Mouse (Mus musculus): ENCODE data around the gene Rpl34. TPM values are rescaled to one million over a fixed set of nuclear protein-coding genes. Genes with fewer than 3 reads are reported as not detected.

Rpl34 gene
- polyA plus RNA-seq, 1 experiment from 2014 or later: 669 TPM

DNA sequence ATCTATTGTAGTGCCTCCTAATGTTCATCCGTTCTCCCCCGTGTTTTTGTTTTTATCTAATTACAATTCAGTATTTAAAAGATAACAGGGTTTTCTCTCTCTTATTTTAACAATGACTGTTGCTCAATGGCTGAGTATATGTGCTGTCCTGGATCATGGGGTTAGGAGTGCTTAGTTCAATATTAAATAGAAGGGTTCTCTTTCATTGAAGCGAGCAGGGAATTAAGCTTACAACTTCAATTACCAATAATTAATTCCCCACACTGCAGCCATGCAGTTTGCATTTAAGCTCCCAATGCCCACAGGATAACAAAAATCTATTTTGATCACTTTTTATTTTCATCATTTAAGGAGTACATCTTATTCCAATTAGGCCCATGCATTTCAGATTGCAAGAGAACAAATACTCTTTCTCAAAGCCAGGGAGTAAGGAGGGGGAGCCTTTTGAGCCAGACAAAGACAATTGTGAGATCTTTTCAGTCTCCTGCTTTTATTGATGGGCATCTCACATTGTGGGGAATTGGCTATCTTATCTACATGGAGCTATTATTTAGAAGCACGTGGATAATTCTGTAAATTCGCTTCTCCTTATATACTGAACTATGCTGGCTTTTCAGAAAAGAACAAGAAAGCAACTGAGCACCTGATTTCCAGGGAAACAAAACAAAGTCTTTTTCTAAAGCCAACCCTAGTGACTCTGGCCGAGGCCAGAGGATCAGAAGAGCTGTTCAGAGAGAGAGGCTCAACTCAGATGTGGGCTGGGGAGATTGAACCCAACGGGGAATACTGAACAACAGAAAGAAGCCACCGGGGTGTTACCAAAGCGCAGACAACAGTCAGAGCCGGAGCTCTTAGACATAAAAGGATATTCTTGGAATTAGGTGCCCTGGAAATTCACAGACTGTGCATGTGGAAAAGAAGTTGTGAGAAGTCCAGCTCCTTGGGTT is 16.7 kb upstream of the Rpl34 start:
- Histone ChIP-seq H3K9ac (ENCODE audit: low read depth, low read length) (no peak overlapping the region; the same call in 1 of the 2 replicates), H3K27ac (ENCODE audit: low read depth, low read length) (no peak overlapping the region), H3K4me1 (replicated peaks; ENCODE audit: control insufficient read depth, insufficient read depth, low read length) (no peaks in the 10 kb centered on the region), H3K4me2 (replicated peaks; ENCODE audit: low read depth, low read length) (no peak overlapping the region), H3K4me3 (ENCODE audit: low read depth, low read length) (no peak overlapping the region), H3K9me3 (ENCODE audit: control insufficient read depth, low read length) (no peaks in the 10 kb centered on the region), H3K36me3 (ENCODE audit: control insufficient read depth, insufficient read depth, low read length) (no peaks in the 10 kb centered on the region), H3K27me3 (ENCODE audit: control insufficient read depth, insufficient read depth, low read length) (no peaks in the 10 kb centered on the region)
- no peak for DNase-seq (ENCODE audit: low spot score)
- no peak for ATAC-seq (ENCODE audit: low FRiP score)
- WGBS: 47% methylated on average over 10 of the region's 10 CpGs

DNA sequence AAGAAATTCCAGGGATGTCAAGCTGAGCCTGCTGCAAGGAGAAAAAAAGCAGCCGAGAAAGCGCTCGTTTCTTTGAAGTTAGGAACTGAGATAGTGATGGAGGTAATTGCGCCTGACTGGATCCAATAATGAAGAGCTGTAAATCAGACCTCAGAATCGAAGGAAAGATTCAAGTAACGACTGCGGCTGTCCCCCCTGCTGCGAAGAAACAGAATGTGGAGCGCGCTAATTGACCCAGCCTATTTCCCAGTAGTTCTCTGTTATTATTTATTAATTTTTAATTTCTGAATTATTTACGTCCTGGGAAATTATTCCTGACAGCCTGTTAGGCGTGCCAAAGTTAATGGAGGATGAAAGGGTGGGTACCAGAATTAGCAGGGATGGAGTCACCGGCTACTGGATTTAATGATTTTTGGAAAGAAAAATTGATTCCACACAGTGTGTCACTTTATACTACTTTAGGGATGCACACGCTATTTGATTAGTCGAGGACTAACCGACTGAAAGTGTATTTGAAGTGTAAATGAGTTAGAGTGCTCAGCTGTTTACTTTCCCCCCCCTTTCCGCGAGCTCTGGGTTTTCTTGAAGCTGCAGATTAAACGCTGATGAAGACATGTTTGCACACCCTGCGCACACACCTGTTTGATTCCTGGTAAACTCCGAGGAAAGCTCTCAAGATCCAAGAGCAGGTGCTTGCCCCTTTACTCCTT is 7.6 kb upstream of the Rpl34 start:
- DNase-seq (ENCODE audit: low spot score) (no peak), ATAC-seq (ENCODE audit: low FRiP score) (no peak)
- no peak overlapping the region for H3K4me3 ChIP-seq (ENCODE audit: low read depth, low read length)
- H3K9me3 ChIP-seq (ENCODE audit: control insufficient read depth, low read length): no peaks in the 10 kb centered on the region
- no peak overlapping the region for H3K4me2 ChIP-seq (replicated peaks; ENCODE audit: low read depth, low read length)
- no peak overlapping the region for H3K9ac ChIP-seq (ENCODE audit: low read depth, low read length)
- no peaks in the 10 kb centered on the region for H3K4me1 ChIP-seq (replicated peaks; ENCODE audit: control insufficient read depth, insufficient read depth, low read length)
- WGBS: 59% methylated on average over 21 of the region's 21 CpGs
- no peak overlapping the region for H3K27ac ChIP-seq (ENCODE audit: low read depth, low read length)
- H3K36me3 ChIP-seq (ENCODE audit: control insufficient read depth, insufficient read depth, low read length): no peaks in the 10 kb centered on the region
- H3K27me3 ChIP-seq (ENCODE audit: control insufficient read depth, insufficient read depth, low read length): no peaks in the 10 kb centered on the region

DNA sequence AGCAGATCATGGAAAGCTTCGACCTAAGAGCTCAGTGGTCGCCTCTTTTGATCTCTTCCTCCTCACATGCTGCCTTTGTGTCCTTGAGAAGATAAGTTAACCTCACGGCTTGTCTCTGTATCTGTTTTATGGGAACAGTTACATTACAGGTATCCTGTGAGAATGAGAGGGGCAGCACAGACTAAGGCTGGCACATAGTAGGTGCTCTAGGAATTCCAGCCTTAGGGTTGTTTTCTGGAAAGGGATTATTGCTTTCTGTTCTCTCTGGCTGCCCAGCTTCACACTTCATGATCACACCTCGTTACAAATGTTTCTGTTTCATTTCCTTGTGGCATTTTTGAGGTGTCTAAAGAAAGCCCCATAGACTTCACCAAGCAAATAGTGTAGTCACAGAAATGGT is 6.6 kb upstream of the Rpl34 start:
- no peaks in the 10 kb centered on the region for H3K27me3 ChIP-seq (ENCODE audit: control insufficient read depth, insufficient read depth, low read length)

DNA sequence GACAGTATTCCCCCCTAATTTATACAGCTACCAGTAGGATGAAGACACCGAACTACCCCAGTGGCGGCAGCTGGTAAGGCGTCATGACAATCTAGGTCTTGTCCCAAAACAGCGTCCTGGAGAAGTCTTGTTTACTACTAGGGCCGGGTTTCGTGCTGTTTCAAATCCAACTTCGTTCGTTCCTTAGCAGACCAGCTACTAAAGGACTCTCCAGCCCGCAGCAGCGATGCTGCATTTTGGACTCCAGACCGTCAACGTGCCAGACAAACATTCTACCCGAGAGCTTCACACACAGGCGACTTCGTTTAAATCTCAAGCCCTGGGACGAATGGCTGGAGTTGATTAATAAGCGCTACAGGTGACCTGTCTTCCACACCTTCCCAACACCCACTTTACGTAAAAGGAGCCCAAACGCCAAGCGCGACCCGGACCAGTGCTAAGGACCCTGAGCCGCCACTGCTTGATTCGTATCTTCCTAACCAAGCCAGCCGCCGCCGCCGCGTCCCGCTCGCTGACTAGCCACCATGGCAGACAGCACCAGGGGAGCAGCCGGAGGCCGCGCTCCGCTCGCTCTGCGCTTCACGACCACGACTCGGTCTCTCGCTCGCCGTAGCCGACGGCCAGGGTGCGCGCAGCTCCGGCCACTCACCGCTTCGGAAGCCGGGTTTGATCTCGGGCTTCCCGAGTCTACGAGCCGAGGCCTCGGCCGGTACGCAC is 568 bp downstream of the Rpl34 start:
- Histone ChIP-seq H3K4me1 (replicated peaks; ENCODE audit: control insufficient read depth, insufficient read depth, low read length) (0 out of 2 replicates have a peak, but pooled peaks cover 3% of the 10 kb centered on the region), H3K9me3 (ENCODE audit: control insufficient read depth, low read length) (no peaks in the 10 kb centered on the region), H3K9ac (ENCODE audit: low read depth, low read length) (peak overlapping the region; percentile 93), H3K27ac (ENCODE audit: low read depth, low read length) (peak overlapping the region; percentile 87), H3K4me2 (replicated peaks; ENCODE audit: low read depth, low read length) (peak overlapping the region; percentile 69), H3K4me3 (ENCODE audit: low read depth, low read length) (peak overlapping the region; percentile 93), H3K36me3 (ENCODE audit: control insufficient read depth, insufficient read depth, low read length) (peaks cover 6% of the 10 kb centered on the region; the same call in 1 of the 2 replicates), H3K27me3 (ENCODE audit: control insufficient read depth, insufficient read depth, low read length) (no peaks in the 10 kb centered on the region)
- DNase-seq (ENCODE audit: low spot score): peak; percentile 65
- under 1% methylated on average over 58 of the region's 58 CpGs for WGBS
- peak; percentile 1; the same call in 1 of the 2 replicates for ATAC-seq (ENCODE audit: low FRiP score)

More for the DNA sequence above, 6.6 kb upstream of the Rpl34 start:
- Histone ChIP-seq H3K9me3 (ENCODE audit: control insufficient read depth, low read length) (no peaks in the 10 kb centered on the region), H3K27ac (ENCODE audit: low read depth, low read length) (no peak overlapping the region), H3K9ac (ENCODE audit: low read depth, low read length) (no peak overlapping the region), H3K4me3 (ENCODE audit: low read depth, low read length) (no peak overlapping the region), H3K36me3 (ENCODE audit: control insufficient read depth, insufficient read depth, low read length) (no peaks in the 10 kb centered on the region), H3K4me2 (replicated peaks; ENCODE audit: low read depth, low read length) (no peak overlapping the region), H3K4me1 (replicated peaks; ENCODE audit: control insufficient read depth, insufficient read depth, low read length) (no peaks in the 10 kb centered on the region)
- no peak for ATAC-seq (ENCODE audit: low FRiP score)
- WGBS: 76% methylated on average over 4 of the region's 4 CpGs
- DNase-seq (ENCODE audit: low spot score): no peak

DNA sequence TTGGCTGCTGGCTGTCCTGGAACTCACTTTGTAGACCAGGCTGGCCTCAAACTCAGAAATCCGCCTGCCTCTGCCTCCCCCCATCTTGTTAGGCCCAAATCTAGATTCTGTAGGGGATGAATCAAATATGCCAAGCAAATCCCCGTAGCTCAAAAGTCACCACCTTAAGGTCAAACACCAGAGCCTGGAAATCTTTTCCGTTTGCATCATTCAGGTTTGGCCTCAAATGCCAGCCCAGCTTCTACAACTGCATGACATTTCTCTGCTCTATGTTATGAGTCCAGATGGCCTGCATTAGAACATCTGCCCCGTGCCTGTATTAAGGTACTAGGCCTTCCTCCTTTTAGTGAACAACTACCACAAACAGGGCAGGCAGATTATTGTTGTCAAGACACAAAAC is 2.5 kb downstream of the Rpl34 start:
- Histone ChIP-seq H3K36me3 (ENCODE audit: control insufficient read depth, insufficient read depth, low read length) (peaks cover 6% of the 10 kb centered on the region; the same call in 1 of the 2 replicates), H3K9ac (ENCODE audit: low read depth, low read length) (no peak overlapping the region), H3K27ac (ENCODE audit: low read depth, low read length) (no peak overlapping the region), H3K4me2 (replicated peaks; ENCODE audit: low read depth, low read length) (no peak overlapping the region), H3K27me3 (ENCODE audit: control insufficient read depth, insufficient read depth, low read length) (no peaks in the 10 kb centered on the region), H3K9me3 (ENCODE audit: control insufficient read depth, low read length) (no peaks in the 10 kb centered on the region), H3K4me3 (ENCODE audit: low read depth, low read length) (no peak overlapping the region), H3K4me1 (replicated peaks; ENCODE audit: control insufficient read depth, insufficient read depth, low read length) (0 out of 2 replicates have a peak, but pooled peaks cover 3% of the 10 kb centered on the region)
- ATAC-seq (ENCODE audit: low FRiP score) (no peak), DNase-seq (ENCODE audit: low spot score) (no peak)
- whole genome bisulfite sequencing: 85% methylated on average over 4 of the region's 4 CpGs

DNA sequence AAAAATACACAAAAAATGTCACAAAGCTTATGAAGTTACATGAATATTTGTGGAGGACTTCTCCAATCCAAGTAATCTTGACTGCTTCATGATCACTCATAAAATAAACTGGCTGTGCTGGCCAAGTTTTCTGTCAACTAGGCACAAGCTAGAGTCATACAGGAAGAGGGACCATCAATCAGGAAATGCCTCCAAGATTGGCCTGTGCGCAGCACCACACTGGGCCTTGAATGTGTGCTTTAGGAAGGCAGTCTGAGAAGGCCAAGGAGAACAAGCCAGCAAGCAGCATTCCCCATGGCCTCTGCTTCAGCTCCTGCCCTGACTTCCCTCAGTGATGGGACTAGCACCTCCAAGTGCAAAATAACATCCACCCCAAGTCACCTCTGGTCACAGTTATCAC is 3.2 kb downstream of the Rpl34 start:
- WGBS: 96% methylated on average over 1 of the region's 1 CpGs
- Histone ChIP-seq H3K9ac (ENCODE audit: low read depth, low read length) (no peak overlapping the region), H3K4me1 (replicated peaks; ENCODE audit: control insufficient read depth, insufficient read depth, low read length) (0 out of 2 replicates have a peak, but pooled peaks cover 3% of the 10 kb centered on the region), H3K27me3 (ENCODE audit: control insufficient read depth, insufficient read depth, low read length) (no peaks in the 10 kb centered on the region), H3K4me3 (ENCODE audit: low read depth, low read length) (no peak overlapping the region), H3K36me3 (ENCODE audit: control insufficient read depth, insufficient read depth, low read length) (peaks cover 6% of the 10 kb centered on the region; the same call in 1 of the 2 replicates), H3K4me2 (replicated peaks; ENCODE audit: low read depth, low read length) (no peak overlapping the region), H3K9me3 (ENCODE audit: control insufficient read depth, low read length) (no peaks in the 10 kb centered on the region), H3K27ac (ENCODE audit: low read depth, low read length) (no peak overlapping the region)
- DNase-seq (ENCODE audit: low spot score) (no peak), ATAC-seq (ENCODE audit: low FRiP score) (no peak)

DNA sequence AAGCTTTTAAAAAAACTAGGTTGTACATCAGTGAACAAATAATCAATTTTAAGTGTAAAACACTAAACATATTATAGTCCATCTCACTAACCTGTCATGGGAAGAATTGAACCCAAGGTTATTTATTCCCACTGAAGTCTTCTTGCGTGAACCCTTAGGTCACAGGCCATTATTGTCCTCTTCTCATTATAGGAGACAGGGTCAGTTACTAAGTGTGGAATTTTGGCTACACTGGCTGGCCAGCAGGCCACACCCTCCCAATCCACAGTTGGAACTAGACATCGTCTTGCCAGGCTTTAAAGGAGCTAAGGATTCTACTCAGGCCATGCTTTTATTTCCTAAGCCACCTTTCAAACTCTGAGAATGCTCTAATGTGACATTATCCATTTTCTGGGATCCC is 4.5 kb downstream of the Rpl34 start:
- ATAC-seq (ENCODE audit: low FRiP score) (no peak), DNase-seq (ENCODE audit: low spot score) (no peak)
- H3K27ac ChIP-seq (ENCODE audit: low read depth, low read length): no peak overlapping the region
- H3K9ac ChIP-seq (ENCODE audit: low read depth, low read length): no peak overlapping the region
- no peaks in the 10 kb centered on the region for H3K27me3 ChIP-seq (ENCODE audit: control insufficient read depth, insufficient read depth, low read length)
- peaks cover 6% of the 10 kb centered on the region; the same call in 1 of the 2 replicates for H3K36me3 ChIP-seq (ENCODE audit: control insufficient read depth, insufficient read depth, low read length)
- WGBS: 75% methylated on average over 2 of the region's 2 CpGs
- H3K4me2 ChIP-seq (replicated peaks; ENCODE audit: low read depth, low read length): no peak overlapping the region
- H3K9me3 ChIP-seq (ENCODE audit: control insufficient read depth, low read length): no peaks in the 10 kb centered on the region
- no peak overlapping the region for H3K4me3 ChIP-seq (ENCODE audit: low read depth, low read length)
- 0 out of 2 replicates have a peak, but pooled peaks cover 3% of the 10 kb centered on the region for H3K4me1 ChIP-seq (replicated peaks; ENCODE audit: control insufficient read depth, insufficient read depth, low read length)

DNA sequence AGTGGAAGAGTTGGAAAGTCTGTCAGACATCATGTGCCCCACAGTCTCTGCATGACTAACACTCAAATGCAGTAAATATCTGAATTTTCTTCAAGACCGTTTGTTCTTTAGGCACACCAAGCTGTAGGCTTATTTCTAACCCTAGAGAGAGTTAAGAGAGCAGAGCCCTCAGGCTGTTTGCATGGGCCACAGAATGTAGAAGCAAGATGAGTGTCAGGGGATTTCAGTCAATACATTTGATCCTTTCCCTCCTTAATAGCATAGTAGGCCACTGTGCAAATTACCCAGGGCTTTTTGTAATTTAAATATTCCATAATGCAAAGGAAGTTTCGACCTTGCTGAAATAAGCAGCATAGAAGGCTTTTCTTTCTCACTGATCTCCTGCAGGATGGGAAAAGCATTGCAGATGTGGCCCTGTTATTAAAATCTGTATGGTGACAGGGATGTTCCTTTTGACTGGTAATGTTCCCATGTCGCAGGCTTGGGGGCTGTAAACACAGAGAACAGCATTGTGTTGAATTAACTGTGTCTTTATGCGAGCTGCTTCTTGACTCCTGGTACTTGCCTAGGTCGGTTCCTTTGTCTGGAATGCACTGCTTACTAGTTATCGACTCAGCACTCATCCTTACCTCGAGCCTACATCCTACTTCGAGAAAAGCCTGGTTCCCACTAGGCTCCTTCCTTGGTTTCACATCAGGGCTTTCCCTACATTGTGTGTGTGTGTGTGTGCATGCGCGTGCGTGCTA is 7.3 kb downstream of the Rpl34 start:
- no peak overlapping the region for H3K9ac ChIP-seq (ENCODE audit: low read depth, low read length)
- ATAC-seq (ENCODE audit: low FRiP score) (no peak), DNase-seq (ENCODE audit: low spot score) (no peak)
- WGBS: 80% methylated on average over 11 of the region's 11 CpGs
- no peaks in the 10 kb centered on the region for H3K4me1 ChIP-seq (replicated peaks; ENCODE audit: control insufficient read depth, insufficient read depth, low read length)
- peaks cover 3% of the 10 kb centered on the region; the same call in 1 of the 2 replicates for H3K36me3 ChIP-seq (ENCODE audit: control insufficient read depth, insufficient read depth, low read length)
- H3K4me2 ChIP-seq (replicated peaks; ENCODE audit: low read depth, low read length): no peak overlapping the region
- H3K27ac ChIP-seq (ENCODE audit: low read depth, low read length): no peak overlapping the region
- no peaks in the 10 kb centered on the region for H3K27me3 ChIP-seq (ENCODE audit: control insufficient read depth, insufficient read depth, low read length)
- no peak overlapping the region for H3K4me3 ChIP-seq (ENCODE audit: low read depth, low read length)
- H3K9me3 ChIP-seq (ENCODE audit: control insufficient read depth, low read length): no peaks in the 10 kb centered on the region
